Mouse (Mus musculus): ENCODE results near the gene Tgds.
"Not testable (repeated sequence)": the region's sequence is repeated elsewhere in the genome, so short reads cannot be mapped to it uniquely, and the experiment has no call there.

Tgds gene

DNA sequence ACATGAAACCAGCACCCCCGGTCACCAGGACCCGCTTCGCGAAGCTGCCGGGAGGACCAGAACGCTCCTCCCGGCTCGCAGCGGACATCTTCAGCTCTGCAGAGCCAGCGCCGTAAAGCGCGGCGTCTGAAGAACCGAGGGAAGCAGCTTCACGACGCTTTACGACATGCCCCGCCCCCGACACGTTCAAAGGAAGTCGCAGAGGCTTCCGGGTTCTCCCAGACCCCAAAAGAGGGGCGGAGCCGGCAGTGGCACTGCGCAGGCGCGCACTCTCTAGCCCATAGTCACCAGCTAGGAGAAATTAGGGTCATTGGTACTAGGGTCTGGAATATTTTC, at the start of gene Tgds:
Gene Tgds, minus strand, starts transcription at position 114 of the 336 bp plus-strand sequence.
- DNase-seq, result peak; percentile 98 to 99

- peak; percentile 39 to 41 for DNase-seq
These were observed 48.2 kb upstream of the Tgds start for GRCm38 (mm10) chr14:118180711-118181177.

- DNase-seq, result peak; percentile 67 to 86
These were observed 47.6 kb upstream of the Tgds start for GRCm38 (mm10) chr14:118180117-118180557.

DNA sequence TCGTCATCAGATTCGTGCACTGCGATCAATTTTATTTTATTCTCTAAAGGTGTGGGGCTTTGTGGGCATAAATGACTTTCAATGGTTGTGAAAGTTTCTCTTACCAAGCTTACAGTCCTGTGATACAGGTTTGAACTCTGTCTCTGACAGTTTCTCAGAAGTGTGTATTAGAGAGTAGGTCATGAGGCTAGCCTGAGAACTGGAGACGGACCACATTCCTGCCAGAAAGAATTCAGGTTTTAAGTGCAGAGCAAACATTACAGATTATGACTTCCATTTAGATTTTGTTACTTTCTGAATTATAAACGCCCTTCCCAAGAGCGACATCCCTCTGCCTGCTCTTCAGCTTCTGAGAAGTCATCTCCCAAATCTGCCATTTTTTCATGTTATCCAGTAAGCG, 47.1 kb upstream of the Tgds start:
- no peak for DNase-seq

DNA sequence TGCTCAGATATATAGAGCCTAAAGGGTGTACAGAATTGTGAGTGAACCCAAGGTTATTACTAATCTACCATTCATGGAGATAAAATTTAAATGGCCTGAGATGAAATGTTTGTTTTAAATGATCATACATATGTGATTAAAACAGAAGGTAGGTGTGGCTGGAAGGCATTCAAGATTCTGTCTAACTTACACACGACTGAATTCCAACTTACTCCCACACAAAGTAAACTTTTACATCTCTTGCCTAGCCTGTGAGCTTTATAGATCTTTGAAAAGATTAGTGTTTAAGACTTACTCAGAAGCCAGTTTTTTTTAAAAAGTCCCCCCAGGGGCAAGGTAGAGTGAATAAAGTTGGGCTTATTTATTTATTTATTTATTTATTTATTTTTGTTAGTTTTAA, 46.7 kb upstream of the Tgds start:
- no peak for DNase-seq

DNA sequence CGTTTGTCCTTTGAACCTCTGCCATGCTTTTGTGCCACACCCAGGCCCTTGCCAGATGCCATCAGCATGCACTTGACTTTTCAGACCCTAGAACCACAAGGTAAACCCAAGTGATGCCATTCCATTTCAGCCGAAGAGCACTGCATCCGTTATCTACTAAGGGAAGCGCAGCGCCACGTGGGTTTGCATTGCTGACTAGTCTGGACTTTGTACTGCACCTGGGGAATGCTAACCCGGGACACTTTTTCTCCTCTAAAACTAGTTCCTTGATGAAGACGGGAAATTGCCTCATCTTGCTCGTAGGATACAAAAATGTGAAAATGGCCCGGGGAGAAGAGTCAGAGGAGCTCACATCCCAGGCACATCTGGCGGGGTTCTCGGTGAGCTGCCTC, 43.1 kb upstream of the Tgds start:
- DNase-seq, result no peak

DNA sequence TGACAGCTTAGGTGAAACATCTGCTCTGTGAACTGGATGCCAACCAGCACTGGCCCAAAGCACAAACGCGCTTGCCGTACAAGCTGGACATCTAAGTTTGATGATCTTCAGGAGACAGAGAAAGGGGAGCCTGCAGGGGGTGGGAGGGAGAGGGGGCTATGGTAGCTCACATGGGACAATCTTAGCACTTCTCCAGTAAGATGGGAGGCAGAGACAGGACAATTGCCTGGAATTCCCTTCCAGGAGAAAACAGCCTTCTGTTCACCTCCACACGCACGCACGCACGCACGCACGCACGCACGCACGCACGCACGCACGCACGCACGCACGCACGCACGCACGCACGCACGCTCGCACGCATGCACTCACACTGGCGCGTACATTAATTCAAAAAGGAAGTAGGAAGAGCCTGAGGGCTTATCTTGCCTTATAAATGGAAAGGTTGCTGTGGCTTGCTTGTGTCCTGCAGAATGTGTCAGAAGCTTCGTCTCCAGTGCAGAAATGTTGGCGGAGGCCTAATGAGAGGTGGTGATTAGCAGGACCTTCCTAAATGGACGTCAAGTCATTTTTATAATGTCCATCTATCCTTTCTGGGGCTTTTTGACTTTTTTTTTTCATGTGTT, 42.6 kb upstream of the Tgds start:
- no peak for DNase-seq

GRCm38 (mm10) chr14:118173590-118174203, 41.1 kb upstream of the Tgds start:
- DNase-seq, result no peak

DNA sequence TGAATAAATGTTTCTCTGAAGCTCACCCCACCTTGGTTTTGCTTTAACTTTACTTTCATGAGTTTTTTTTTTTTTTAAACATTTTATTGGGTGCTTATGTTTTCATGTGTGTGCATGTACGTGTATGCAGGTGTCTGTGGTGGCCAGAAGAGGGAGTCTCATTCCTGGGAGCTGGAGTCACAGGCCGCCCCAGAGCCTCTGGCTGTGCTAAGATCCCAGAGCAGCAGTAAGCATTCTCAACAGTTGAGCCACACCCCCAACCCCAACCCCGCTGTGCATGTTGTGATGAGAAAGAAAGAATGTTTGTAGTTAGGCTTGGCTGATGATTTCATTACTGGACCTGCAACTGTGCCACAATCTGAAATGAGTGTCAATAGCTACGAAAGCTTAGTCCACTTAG, 36.2 kb upstream of the Tgds start:
- no peak for DNase-seq

- no peak for DNase-seq
These were observed 30.1 kb upstream of the Tgds start for GRCm38 (mm10) chr14:118162640-118163039.

- no peak for DNase-seq
These were observed 29.2 kb upstream of the Tgds start for GRCm38 (mm10) chr14:118161751-118162150.

DNA sequence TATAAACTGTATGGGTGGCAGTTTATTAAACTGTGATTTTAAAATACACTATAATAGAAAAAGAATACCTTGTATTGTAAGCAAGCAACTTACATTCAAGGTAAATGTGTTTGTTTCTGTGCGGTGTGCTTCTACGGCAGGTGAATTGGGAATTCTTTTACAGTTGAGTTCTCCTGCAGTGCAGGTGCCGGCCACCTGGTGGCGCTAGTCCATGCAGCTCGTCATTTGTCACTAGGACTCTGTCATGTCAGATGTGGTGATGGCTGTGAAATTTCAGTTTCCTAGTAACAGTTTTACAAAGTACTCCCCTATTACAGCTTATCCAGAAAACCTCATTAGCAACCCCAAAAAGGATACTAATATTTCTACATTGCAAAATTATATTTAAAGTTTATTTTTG, 24.6 kb upstream of the Tgds start:
- peak; percentile 31 to 50 for DNase-seq

GRCm38 (mm10) chr14:118156740-118157139, 24.2 kb upstream of the Tgds start:
- no peak for DNase-seq

DNA sequence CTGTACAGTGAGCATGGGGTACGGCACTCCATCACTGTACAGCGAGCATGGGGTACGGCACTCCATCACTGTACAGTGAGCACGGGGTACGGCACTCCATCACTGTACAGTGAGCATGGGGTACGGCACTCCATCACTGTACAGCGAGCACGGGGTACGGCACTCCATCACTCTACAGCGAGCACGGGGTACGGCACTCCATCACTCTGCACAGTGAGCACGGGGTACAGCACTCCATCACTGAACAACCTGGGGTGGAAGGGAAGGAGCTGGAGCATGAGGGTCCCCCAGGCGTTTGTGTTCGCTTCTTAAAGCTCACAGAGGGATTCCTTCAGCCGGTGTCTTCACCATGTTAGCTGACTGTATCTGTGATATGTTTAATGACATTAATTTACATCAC, 23.5 kb upstream of the Tgds start:
- not testable (repeated sequence) for DNase-seq

DNA sequence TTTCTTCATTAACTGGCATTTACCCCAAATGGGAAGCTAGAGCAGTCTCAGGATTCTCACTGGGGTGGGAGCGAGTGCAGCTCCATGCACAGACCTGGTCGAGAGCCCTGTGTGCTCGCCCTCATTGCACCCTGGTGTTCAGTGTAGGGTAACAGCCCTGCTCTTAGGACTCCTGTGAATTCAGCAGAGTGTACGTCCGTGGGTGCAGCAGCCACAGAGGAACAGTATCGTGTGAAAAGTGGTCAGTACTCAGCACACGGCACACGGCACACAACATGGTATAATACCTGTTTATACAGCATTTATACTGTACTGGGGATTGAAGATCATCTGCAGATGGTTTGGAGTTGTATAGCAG, 19.7 kb upstream of the Tgds start:
- DNase-seq, result no peak

DNA sequence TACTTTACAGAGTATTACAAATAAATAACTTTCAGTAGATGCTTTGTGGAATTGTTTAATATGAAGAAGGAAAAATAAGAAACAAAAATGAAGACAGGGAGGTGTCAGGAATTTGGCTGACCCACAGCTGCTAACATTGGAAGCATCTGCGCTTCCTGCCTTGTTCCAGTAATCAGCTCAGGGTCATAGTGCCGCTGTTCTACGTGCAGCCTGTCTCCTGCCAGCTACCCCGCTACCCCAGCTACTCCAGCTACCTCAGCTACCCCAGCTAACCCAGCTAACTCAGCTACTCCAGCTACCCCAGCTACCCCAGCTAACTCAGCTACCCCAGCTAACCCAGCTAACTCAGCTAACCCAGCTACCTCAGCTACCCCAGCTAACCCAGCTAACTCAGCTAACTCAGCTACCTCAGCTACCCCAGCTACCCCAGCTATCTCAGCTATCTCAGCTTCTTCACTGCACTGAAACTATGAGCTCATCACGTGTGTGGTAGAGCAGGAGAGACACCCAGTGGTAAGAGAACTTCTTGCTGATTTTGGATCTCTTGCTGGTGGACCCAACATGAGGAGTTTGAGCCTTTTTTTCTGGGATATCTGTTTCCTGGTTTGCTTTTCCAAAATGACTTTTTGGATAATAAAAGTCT, 19.2 kb upstream of the Tgds start:
- DNase-seq, result no peak

- DNase-seq, result no peak
These were observed 18.3 kb upstream of the Tgds start for GRCm38 (mm10) chr14:118150656-118151551.

DNA sequence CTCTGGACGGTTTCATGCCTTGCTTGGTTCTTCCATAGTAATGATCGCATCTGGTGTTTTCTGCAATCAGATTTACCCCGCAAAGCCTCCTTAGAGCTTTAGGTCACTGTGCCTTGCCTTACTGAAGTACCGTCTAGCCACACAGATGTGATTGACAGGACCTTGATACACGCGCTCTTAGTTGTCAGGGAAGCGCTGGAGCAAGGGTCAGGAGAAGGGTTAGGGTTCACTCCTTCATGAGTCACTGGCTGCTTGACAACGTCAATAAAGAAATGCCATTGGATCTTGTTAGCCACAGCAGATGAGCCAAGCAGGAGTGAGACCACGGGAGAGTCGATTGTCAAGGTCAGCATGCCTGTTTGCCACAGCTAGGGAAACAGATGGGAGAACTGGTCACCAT, 16.0 kb upstream of the Tgds start:
- DNase-seq, result no peak

DNA sequence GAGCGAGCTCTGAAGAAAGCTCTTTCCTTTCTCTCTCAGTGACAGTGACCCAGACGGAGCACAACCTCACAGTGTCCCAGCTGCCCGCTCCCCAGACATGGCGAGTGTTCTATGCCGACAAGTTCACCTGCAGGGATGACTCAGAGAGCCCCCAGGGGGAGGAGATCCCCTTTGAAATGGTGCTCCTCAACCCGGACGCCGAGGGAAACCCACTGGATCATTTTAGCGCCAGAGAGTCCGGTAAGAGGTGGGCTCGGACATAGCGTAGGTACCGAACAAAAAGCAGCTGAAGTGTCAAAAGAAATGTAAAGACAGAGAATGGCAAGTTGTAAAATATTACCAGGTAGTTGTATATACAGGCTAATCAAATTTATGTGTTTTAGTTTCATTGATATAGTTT, 15.5 kb upstream of the Tgds start:
- DNase-seq, result no peak

DNA sequence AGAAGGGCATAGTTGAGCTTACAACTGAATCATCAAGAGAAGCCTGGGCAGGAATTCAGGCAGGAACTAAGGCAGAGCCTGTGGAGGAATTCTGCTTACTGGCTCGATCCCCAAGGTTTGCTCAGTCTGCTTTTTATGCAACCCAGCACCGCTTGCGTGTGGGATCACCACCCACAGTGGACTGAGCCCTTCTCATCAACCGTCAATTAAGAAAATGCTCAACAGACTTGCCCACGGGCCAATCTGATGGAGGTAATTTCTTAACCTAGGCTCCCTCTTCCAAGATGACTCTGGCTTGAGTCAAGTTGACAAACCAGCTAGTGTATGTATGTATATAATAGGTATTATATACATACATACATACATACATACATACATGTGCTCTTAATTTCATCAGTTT, 9.7 kb upstream of the Tgds start:
- no peak for DNase-seq

DNA sequence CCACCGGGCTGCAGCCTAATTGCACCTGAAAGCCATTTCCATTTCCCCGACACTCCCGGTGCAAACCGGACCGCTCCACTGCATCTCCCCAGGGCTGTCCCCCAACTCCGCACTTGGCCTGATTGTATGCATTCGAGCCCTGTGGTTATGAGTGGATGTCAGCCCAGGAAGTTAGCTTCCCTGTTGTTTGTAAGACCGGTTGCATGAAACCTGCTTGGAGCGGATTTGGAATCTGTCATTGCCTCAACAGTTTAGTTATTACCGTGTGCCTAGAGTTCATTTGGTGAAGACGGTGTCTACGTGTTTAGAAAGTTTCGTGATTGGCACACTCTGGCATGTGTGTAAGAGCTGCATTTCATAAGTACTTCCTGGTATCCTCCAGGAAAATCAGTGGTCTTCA, 4.9 kb upstream of the Tgds start:
- DNase-seq, result peak; percentile 11 to 17

DNA sequence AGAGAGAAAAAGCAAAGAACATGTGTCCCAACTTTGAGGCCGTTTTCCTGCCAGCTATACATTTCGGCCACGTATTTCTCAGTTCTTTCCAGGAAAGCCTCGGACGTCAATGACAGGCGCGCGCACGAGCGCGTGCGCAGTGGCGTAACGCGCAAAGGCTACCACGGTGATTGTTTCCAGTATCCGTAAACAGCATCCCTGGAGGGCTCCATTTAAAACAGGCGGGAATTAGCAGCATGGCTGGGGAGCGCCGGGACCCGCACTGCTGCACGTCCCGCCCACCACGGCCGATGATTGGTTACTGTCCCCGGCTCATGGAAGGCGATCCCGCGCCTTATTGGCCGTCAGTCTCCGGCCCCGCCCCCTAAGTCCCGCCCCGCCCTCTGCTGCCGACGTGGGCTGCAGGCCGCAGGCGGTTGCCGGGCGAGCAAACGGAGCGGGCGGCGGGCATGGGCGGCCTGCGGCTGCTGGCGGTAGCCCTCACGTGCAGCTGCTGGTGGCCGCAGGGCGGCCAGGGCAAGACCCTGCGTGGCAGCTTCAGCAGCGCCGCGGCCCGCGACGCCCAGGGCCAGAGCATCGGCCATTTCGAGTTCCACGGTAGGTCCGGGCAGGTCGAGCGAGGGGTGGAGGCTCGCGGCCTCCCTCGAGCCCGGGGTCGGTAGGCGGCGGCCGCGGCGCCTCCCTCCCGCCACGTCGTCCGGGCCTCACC, 4.3 kb upstream of the Tgds start, which contains the start of gene Gpr180:
Gene Gpr180, plus strand, starts transcription at position 415 of the 709 bp plus-strand sequence.
- peak; percentile 96 for DNase-seq

All from lung, adult 18-20 months (tissue).